Mouse (Mus musculus) megakaryocyte, adult 5-6 weeks (primary cell): ENCODE data around the gene Hils1. TPM values are rescaled to one million over a fixed set of nuclear protein-coding genes. Genes with fewer than 3 reads are reported as not detected.
A peak's percentile ranks its signal among the peaks of the same experiment; 100 is the strongest.

Experiments used
- ATAC-seq: 2 replicates; pipeline ENCODE4 v1.8.0; 2016; ENCODE audit warnings: mild to moderate bottlenecking, inconsistent platforms; ENCODE audit not compliant: poor library complexity, severe bottlenecking
- total RNA-seq, 2 experiments: library from RNA; stranded (forward) in 1 of 2; stranded (reverse) in 1 of 2; fragments of 153-499, 151-499 nt in 1 of 2; fragments of 221-1000, 200-1000 nt in 1 of 2; gene quantifications; 2 replicates each; pipeline versions ENCODE4 v1.2.3 to v1.2.4; 2015 to 2017

Gene Hils1
- total RNA-seq (2015), result not detected in 2 replicates
- total RNA-seq (2017), result not detected in 2 replicates

GRCm38 (mm10) chr11:94967419-94967818 lies at the start of gene Hils1:
TSS of gene Hils1 (plus strand) at chr11:94967593.
- ATAC-seq, result no peak

GRCm38 (mm10) chr11:94917717-94918116 lies 49.7 kb upstream of the Hils1 start:
- no peak for ATAC-seq

GRCm38 (mm10) chr11:94920996-94921401 lies 46.4 kb upstream of the Hils1 start:
- ATAC-seq, result no peak

- no peak for ATAC-seq
Measured at GRCm38 (mm10) chr11:94924977-94925376, 42.4 kb upstream of the Hils1 start.

GRCm38 (mm10) chr11:94926431-94926830 lies 41.0 kb upstream of the Hils1 start:
- no peak for ATAC-seq

- no peak for ATAC-seq
Measured at GRCm38 (mm10) chr11:94927771-94928291, 39.6 kb upstream of the Hils1 start.

- no peak for ATAC-seq
Measured at GRCm38 (mm10) chr11:94928820-94929219, 38.6 kb upstream of the Hils1 start.

- ATAC-seq, result no peak
Measured at GRCm38 (mm10) chr11:94929599-94929998, 37.8 kb upstream of the Hils1 start.

GRCm38 (mm10) chr11:94930151-94930550 lies 37.2 kb upstream of the Hils1 start:
- no peak for ATAC-seq

- ATAC-seq, result no peak
Measured at GRCm38 (mm10) chr11:94933584-94933983, 33.8 kb upstream of the Hils1 start.

- ATAC-seq, result no peak
Measured at GRCm38 (mm10) chr11:94934526-94934925, 32.9 kb upstream of the Hils1 start.

GRCm38 (mm10) chr11:94936045-94936444 lies 31.3 kb upstream of the Hils1 start, which contains the start of gene Col1a1:
TSS of gene Col1a1 (plus strand) at chr11:94936224.
- no peak for ATAC-seq

GRCm38 (mm10) chr11:94936851-94937295 lies 30.5 kb upstream of the Hils1 start:
- ATAC-seq, result peak; percentile 84

GRCm38 (mm10) chr11:94937335-94937781 lies 30.0 kb upstream of the Hils1 start:
- ATAC-seq, result peak; percentile 64

GRCm38 (mm10) chr11:94937787-94938186 lies 29.6 kb upstream of the Hils1 start:
- ATAC-seq, result no peak

GRCm38 (mm10) chr11:94938296-94938695 lies 29.1 kb upstream of the Hils1 start:
- ATAC-seq, result no peak

- peak; percentile 59 for ATAC-seq
Measured at GRCm38 (mm10) chr11:94939280-94939679, 28.1 kb upstream of the Hils1 start.

GRCm38 (mm10) chr11:94941121-94941520 lies 26.3 kb upstream of the Hils1 start:
- ATAC-seq, result no peak

GRCm38 (mm10) chr11:94941776-94942175 lies 25.6 kb upstream of the Hils1 start:
- no peak for ATAC-seq

- ATAC-seq, result peak; percentile 33; the same call in 1 of the 2 replicates
Measured at GRCm38 (mm10) chr11:94942282-94943023, 24.9 kb upstream of the Hils1 start.

GRCm38 (mm10) chr11:94943054-94943453 lies 24.3 kb upstream of the Hils1 start:
- no peak for ATAC-seq

GRCm38 (mm10) chr11:94944295-94944694 lies 23.1 kb upstream of the Hils1 start:
- ATAC-seq, result no peak
